Mouse (Mus musculus) liver, embryonic 15.5 days (tissue): Measurements from ENCODE around the gene Dnmt3a. TPM values are rescaled to one million over a fixed set of nuclear protein-coding genes. Genes with fewer than 3 reads are reported as not detected.

ENCODE experiments used
- ATAC-seq: fragments of 200-750 bp; cut with Nextera tagmentation; 2 replicates; pipeline ENCODE4 v1.8.0; 2017; ENCODE audit warnings: moderate number of reproducible peaks, mild to moderate bottlenecking, moderate library complexity; ENCODE audit not compliant: insufficient read depth
- H3K27ac ChIP-seq: fragments of 300-500 bp; sonication (generic); replicated peaks from 2 replicates; pipeline ENCODE4 v1.5.1; 2015; ENCODE audit warnings: mild to moderate bottlenecking, inconsistent platforms
- H3K27me3 ChIP-seq: fragments of 300-500 bp; sonication (generic); 2 replicates; pipeline ENCODE4 v1.6.1; 2015; ENCODE audit warnings: mild to moderate bottlenecking, inconsistent platforms
- H3K36me3 ChIP-seq: fragments of 300-500 bp; sonication (generic); replicated peaks from 2 replicates; pipeline ENCODE4 v1.6.1; 2015; ENCODE audit warnings: moderate library complexity, mild to moderate bottlenecking, inconsistent platforms
- H3K4me1 ChIP-seq: fragments of 300-500 bp; sonication (generic); replicated peaks from 2 replicates; pipeline ENCODE4 v1.6.1; 2015; ENCODE audit warnings: inconsistent platforms
- H3K4me2 ChIP-seq: fragments of 300-500 bp; sonication (generic); 2 replicates; pipeline ENCODE4 v1.6.1; 2015; ENCODE audit warnings: moderate library complexity, mild to moderate bottlenecking, inconsistent platforms
- H3K4me3 ChIP-seq: fragments of 300-500 bp; sonication (generic); replicated peaks from 2 replicates; pipeline ENCODE4 v1.5.1; 2015; ENCODE audit warnings: mild to moderate bottlenecking, inconsistent platforms
- H3K9ac ChIP-seq: fragments of 300-500 bp; sonication (generic); 2 replicates; pipeline ENCODE4 v1.6.1; 2015; ENCODE audit warnings: moderate library complexity, mild to moderate bottlenecking, inconsistent platforms
- H3K9me3 ChIP-seq: fragments of 300-500 bp; sonication (generic); replicated peaks from 2 replicates; pipeline ENCODE4 v1.6.1; 2016; ENCODE audit warnings: inconsistent platforms
- WGBS: fragments of 180-500 bp; shearing (Covaris S2); methylation state at CpG from one replicate; pipeline ENCODE4 v1.1.7; 2015; ENCODE audit warnings: mixed read lengths; ENCODE audit not compliant: insufficient replicate concordance; 5-methylcytosine and 5-hydroxymethylcytosine counted together
- polyA plus RNA-seq: library from polyadenylated mRNA; unstranded; fragments of >200 nt; fragmentation: Nextera tagmentation; extraction: Ambion mirVana; gene quantifications from 2 replicates; pipeline ENCODE4 v1.2.1, GENCODE M21; 2015

Gene Dnmt3a
- polyA plus RNA-seq, 1 experiment from 2014 or later: 21.8 TPM

DNA sequence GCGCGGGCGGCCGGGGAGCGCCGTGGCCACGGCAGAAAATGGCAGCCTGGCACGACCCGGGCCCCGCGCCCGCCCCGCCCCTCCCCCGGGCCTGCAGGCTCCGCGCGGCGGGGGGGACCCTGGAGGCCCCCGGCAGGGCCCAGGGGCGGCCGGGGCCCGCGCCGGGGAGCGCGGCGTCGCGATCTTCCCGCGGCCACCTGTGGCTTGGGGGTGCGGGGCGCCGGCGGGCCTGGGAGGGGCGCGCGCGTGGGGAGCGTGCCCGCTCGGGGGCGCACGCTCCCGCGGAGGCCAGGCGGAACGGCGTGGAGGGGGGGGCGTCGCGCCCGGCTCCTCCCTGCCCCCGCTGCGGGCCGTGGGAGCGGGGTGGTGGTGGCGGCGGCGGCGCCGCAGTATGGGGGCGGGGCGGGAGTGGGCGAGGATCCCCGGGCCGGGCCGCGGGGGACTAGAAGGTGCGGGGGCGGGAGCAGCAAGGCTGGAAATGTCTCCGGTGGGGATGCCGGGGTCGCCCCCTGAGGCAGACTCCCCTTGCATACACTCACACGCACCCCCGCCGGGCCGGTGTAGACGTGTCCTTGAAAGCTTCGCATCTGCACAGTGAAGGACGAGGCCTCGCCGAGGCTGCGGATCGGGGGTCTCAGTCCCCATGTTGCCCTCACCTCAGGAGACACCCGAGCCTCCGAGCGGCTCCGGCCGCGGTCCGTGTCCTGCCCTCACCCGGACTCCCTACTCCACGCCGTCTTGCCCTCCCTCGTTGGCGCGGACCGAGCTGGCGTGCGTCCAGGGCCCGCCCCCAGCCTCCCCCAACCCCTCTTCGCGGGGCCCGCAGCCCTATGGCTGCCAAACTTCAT, 2.0 kb downstream of the Dnmt3a start:
- Histone ChIP-seq H3K9ac (peak overlapping the region; percentile 54), H3K4me3 (peak overlapping the region; percentile 67), H3K4me1 (peaks cover 40% of the 10 kb centered on the region), H3K27me3 (peaks cover 76% of the 10 kb centered on the region), H3K36me3 (no peaks in the 10 kb centered on the region), H3K27ac (peak overlapping the region; percentile 72), H3K9me3 (no peaks in the 10 kb centered on the region), H3K4me2 (peak overlapping the region; percentile 74)
- WGBS: under 1% methylated on average over 62 of the region's 105 CpGs
- ATAC-seq: peak; percentile 12

DNA sequence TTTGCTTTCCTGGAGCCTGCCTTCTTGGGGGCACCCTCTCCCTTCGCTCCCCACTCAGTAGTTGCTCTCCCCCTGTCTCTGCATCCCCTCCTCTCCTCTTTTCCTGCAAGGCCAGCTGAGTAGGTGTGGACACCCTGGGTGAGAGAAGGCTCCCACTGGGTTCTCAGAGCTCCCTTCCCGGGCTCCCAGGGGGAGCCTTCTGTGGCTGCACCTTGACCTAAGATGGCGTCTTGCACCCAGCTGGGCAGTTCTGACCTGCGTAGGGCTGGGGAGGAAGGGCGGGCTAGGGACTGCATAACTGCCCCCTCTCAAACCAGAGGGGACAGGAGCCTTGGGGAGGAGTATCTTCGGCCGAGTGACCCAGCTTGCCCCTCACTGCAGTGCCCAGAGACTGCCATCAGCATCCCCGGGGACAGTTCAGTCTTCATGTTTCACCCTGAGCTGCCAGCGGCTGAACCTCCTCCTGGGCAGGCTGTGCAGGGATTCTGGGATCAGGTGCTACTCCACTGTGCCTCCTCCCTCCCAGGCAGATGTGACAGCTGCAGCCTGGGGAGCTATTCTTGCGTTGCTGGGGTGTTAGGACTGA, 2.7 kb downstream of the Dnmt3a start:
- Histone ChIP-seq H3K4me3 (peak overlapping the region; percentile 67), H3K9me3 (no peaks in the 10 kb centered on the region), H3K27me3 (peaks cover 71% of the 10 kb centered on the region), H3K9ac (peak overlapping the region; percentile 54), H3K4me2 (peak overlapping the region; percentile 74), H3K27ac (peak overlapping the region; percentile 72), H3K36me3 (no peaks in the 10 kb centered on the region), H3K4me1 (peaks cover 40% of the 10 kb centered on the region)
- WGBS: 24% methylated on average over 10 of the region's 10 CpGs
- no peak for ATAC-seq

DNA sequence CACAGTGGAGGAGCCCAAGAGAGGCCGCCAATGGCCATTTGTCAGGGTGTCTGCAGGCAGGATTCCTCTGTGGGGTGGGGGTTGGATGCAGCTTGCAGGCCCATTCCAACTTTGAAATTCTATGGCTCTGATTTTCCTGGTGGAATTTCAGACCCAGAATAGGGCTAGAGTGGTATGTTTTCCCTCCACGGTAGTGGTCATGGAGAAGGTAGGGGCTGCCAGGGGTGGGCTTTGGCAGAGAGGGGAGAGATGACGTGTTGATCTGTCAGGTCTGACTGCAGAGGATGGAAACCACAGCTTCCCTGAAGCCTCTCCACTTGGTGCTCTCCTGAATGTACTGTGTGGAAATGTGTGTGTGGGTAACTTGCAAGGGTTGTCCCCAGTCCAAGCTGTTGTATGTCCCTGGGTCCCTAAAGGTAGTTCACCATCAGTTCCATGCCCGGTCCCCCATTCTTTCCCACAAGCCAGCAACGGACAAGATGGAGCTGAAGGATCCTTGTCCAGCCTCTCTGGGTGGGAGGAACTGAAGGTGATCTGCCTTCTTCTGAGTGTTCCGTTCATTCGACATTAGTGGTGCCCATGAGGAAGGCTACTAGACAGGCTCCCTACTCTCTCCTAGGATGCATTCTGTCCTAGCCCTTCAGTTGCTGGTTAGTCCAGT, 3.8 kb downstream of the Dnmt3a start:
- H3K9me3 ChIP-seq: no peaks in the 10 kb centered on the region
- peaks cover 40% of the 10 kb centered on the region for H3K4me1 ChIP-seq
- H3K27me3 ChIP-seq: peaks cover 59% of the 10 kb centered on the region
- H3K9ac ChIP-seq: no peak overlapping the region
- no peaks in the 10 kb centered on the region for H3K36me3 ChIP-seq
- no peak overlapping the region for H3K27ac ChIP-seq
- no peak overlapping the region for H3K4me3 ChIP-seq
- ATAC-seq: no peak
- 46% methylated on average over 7 of the region's 7 CpGs for WGBS
- no peak overlapping the region for H3K4me2 ChIP-seq

DNA sequence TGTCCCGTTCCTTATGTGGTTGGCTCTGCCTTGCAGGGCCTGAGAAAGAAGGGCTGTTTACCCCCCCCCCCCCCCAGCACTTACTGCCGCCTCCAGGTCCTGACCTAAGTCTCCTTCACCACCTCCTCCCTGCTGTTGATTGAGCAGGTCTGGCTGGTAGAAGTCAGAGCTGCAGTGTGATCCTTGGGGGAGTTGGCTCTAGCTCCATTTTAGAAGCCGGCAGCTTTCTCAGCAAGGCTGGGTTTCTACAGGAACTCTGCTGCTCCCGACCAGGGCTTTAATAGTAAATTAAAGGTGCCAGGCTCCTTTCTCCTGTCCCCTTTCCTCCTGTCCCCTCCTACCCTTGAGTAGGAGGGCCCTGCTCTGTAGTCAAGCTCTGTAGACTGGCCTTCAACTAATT, 4.6 kb downstream of the Dnmt3a start:
- ATAC-seq: no peak
- H3K4me3 ChIP-seq: no peak overlapping the region
- H3K9ac ChIP-seq: no peak overlapping the region
- no peaks in the 10 kb centered on the region for H3K36me3 ChIP-seq
- H3K27me3 ChIP-seq: peaks cover 51% of the 10 kb centered on the region
- no peak overlapping the region for H3K4me2 ChIP-seq
- H3K4me1 ChIP-seq: peaks cover 40% of the 10 kb centered on the region
- WGBS: 53% methylated on average over 4 of the region's 4 CpGs
- no peak overlapping the region for H3K27ac ChIP-seq
- H3K9me3 ChIP-seq: no peaks in the 10 kb centered on the region

DNA sequence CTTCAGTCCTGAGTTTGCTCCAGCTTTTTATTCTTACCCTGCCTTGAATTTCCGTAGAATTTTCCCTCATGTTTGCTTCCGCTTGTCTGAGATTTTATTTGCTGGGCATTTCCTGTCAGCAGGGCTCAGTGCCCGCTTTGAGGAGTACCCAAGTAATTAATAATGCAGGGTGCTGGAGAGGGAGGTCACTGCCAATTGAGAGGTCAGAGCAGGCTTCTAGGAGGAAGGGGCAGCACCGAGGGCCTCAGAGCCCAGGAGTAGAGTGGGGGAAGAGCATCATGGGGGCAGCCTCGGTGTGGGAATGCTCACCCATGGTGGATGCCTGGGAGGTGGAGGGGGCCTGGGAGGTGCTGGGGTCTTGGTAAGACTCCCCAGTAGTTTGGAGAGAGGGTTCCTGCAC, 5.8 kb downstream of the Dnmt3a start:
- Histone ChIP-seq H3K36me3 (no peaks in the 10 kb centered on the region), H3K9me3 (no peaks in the 10 kb centered on the region), H3K27me3 (peaks cover 40% of the 10 kb centered on the region), H3K27ac (no peak overlapping the region), H3K4me3 (no peak overlapping the region), H3K9ac (no peak overlapping the region), H3K4me1 (peaks cover 34% of the 10 kb centered on the region), H3K4me2 (no peak overlapping the region)
- ATAC-seq: no peak
- 49% methylated on average over 5 of the region's 5 CpGs for WGBS

DNA sequence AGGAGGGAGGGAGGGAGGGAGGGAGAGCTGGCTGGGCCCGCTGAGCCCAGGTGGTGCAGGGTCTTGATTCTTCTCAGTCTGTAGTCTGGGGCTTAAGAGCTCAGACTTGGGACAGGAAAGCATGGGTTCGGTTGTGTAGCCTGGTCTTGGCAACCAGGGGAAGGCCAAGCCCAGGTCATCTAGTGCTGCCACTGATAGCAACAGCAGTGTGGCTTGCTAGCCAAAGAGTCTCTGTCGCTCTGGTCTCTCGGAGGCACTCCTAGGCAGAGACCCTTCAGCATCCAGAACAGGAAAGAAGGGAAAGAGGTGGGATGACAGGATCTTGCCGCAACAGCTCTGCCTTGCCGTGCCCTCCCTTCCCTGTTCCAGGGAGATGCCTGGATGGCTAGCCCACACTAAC, 6.4 kb downstream of the Dnmt3a start:
- peaks cover 40% of the 10 kb centered on the region for H3K4me1 ChIP-seq
- no peak overlapping the region for H3K4me3 ChIP-seq
- H3K27me3 ChIP-seq: peaks cover 33% of the 10 kb centered on the region
- H3K27ac ChIP-seq: no peak overlapping the region
- H3K9ac ChIP-seq: no peak overlapping the region
- no peaks in the 10 kb centered on the region for H3K9me3 ChIP-seq
- H3K4me2 ChIP-seq: no peak overlapping the region
- WGBS: 57% methylated on average over 6 of the region's 6 CpGs
- H3K36me3 ChIP-seq: no peaks in the 10 kb centered on the region
- ATAC-seq: no peak

DNA sequence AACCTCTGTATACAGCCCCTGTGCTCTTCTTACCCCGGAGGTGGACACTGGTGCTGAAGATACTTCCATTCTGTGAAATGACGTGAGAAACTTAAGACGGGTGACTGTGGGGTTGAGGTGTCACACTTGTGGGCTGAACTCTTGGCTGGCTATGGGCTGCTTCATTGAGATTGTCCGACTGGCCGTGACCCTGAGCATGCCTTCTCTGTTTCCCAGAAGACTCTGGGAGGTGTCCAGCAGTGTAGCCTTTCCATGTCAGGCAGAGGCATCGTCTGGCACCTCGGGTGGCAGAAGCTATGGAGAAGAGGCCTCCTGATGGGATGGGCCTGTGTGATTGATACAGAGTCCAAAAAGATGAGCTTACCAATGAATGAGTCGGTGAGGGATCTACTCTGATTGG, 7.3 kb downstream of the Dnmt3a start:
- H3K4me3 ChIP-seq: no peak overlapping the region
- ATAC-seq: no peak
- WGBS: 66% methylated on average over 8 of the region's 8 CpGs
- no peak overlapping the region for H3K4me2 ChIP-seq
- H3K9ac ChIP-seq: no peak overlapping the region
- no peaks in the 10 kb centered on the region for H3K36me3 ChIP-seq
- H3K9me3 ChIP-seq: no peaks in the 10 kb centered on the region
- H3K27ac ChIP-seq: no peak overlapping the region
- peaks cover 24% of the 10 kb centered on the region for H3K27me3 ChIP-seq
- peaks cover 33% of the 10 kb centered on the region for H3K4me1 ChIP-seq

DNA sequence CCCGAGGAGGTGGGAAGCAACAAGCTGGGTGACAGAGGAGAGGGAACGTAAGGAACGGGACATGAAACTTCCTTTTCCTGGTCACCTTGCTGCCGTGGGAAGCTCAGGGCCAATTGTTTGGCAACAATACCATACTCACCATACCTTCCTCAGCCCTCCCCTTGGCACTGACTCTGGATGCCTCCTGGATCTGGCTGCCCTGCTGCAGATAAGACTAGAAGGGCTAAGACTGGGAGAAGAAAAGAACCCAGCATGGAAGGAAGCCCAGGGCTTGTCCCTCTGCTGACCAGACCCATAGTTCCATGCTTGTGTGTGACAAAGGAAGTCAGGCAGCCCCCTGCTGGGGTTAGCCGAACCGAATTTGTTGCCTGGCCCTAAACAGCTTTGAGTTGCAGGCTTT, 9.6 kb downstream of the Dnmt3a start:
- Histone ChIP-seq H3K4me2 (no peak overlapping the region), H3K4me3 (no peak overlapping the region), H3K4me1 (peaks cover 28% of the 10 kb centered on the region), H3K36me3 (no peaks in the 10 kb centered on the region), H3K9me3 (no peaks in the 10 kb centered on the region), H3K9ac (no peak overlapping the region), H3K27ac (no peak overlapping the region), H3K27me3 (0 out of 2 replicates have a peak, but pooled peaks cover 3% of the 10 kb centered on the region)
- no peak for ATAC-seq
- WGBS: 49% methylated on average over 6 of the region's 6 CpGs

DNA sequence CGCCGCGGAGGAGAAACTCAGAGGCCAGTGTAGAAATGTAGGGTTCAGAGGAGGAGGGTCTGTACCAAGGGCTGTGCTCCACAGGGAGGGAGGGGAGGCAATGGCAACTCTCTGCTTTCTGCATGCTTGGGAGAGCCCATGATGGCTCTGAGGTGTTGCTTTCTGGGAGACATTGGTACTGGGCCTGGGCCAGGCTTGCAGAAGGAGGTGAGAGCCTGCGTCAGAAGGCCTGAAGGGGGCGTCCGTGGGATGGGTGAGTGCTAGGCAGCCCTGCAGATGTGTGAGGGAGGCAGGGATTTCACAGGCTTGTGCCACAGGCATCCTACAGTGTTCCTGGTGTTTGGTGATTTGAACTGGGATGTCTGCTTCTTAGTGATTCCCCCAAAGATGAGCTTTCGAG, 11.2 kb downstream of the Dnmt3a start:
- no peak overlapping the region for H3K27ac ChIP-seq
- H3K9ac ChIP-seq: no peak overlapping the region
- H3K4me3 ChIP-seq: no peak overlapping the region
- peaks cover 21% of the 10 kb centered on the region for H3K4me1 ChIP-seq
- H3K27me3 ChIP-seq: no peaks in the 10 kb centered on the region
- H3K4me2 ChIP-seq: no peak overlapping the region
- no peaks in the 10 kb centered on the region for H3K36me3 ChIP-seq
- ATAC-seq: no peak
- H3K9me3 ChIP-seq: no peaks in the 10 kb centered on the region
- 57% methylated on average over 7 of the region's 7 CpGs for WGBS

DNA sequence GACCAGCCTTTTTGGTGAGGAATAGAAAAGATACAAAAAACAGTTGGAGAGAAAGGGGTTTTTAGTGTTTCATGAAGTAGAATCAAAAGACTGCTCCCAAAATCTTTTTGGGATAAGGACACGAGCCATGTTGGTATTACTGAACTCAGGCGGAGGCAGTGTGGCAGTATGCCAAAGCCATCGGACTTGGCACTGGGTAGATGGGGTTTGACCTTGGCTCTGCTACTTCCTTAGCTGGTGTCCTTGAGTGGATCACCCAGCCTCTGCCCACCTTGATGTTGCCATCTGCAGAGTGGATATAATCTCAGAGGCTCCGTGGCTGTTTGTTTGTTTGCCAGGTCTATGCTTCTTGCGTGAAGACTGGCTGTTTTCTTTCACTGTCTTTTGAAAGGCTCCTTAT, 11.8 kb downstream of the Dnmt3a start:
- H3K36me3 ChIP-seq: no peaks in the 10 kb centered on the region
- H3K4me1 ChIP-seq: peaks cover 17% of the 10 kb centered on the region
- H3K9me3 ChIP-seq: no peaks in the 10 kb centered on the region
- H3K9ac ChIP-seq: no peak overlapping the region
- no peak overlapping the region for H3K4me3 ChIP-seq
- no peak overlapping the region for H3K4me2 ChIP-seq
- no peak for ATAC-seq
- no peak overlapping the region for H3K27ac ChIP-seq
- H3K27me3 ChIP-seq: no peaks in the 10 kb centered on the region
- 63% methylated on average over 5 of the region's 5 CpGs for WGBS

DNA sequence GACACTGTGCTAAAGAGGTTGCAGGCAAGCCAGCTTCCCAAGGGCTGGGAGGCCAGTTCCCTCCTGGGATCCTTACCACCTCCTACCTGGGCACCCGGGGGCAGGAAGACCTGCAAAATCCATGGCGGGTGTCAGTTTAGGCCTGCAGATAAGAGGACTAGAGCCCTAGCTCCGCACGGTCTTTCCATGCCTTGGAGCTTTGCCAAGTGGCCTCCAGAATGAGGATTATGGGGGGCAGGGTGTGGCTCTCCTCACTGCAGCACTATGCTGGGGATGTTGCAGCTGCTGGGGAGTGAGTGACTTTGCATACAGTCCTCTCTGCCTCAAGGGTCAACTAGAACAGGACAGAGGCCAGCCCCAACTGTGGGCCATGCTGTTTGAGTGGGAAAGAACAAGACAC, 14.1 kb downstream of the Dnmt3a start:
- H3K9me3 ChIP-seq: no peaks in the 10 kb centered on the region
- ATAC-seq: no peak
- no peak overlapping the region for H3K9ac ChIP-seq
- no peaks in the 10 kb centered on the region for H3K36me3 ChIP-seq
- H3K4me1 ChIP-seq: peaks cover 27% of the 10 kb centered on the region
- no peak overlapping the region for H3K4me3 ChIP-seq
- 69% methylated on average over 4 of the region's 4 CpGs for WGBS
- no peaks in the 10 kb centered on the region for H3K27me3 ChIP-seq
- H3K4me2 ChIP-seq: no peak overlapping the region
- no peak overlapping the region for H3K27ac ChIP-seq
